Mouse (Mus musculus) cerebellum, postnatal 36 days (tissue): ENCODE measurements around the gene Uso1.

ENCODE experiments used
- DNase-seq, 2 experiments: peaks; one replicate each; pipeline ENCODE4 v3.0.0; 2021 to 2022; ENCODE audit warnings: mixed read lengths in 2 of 2

Uso1 gene

DNA sequence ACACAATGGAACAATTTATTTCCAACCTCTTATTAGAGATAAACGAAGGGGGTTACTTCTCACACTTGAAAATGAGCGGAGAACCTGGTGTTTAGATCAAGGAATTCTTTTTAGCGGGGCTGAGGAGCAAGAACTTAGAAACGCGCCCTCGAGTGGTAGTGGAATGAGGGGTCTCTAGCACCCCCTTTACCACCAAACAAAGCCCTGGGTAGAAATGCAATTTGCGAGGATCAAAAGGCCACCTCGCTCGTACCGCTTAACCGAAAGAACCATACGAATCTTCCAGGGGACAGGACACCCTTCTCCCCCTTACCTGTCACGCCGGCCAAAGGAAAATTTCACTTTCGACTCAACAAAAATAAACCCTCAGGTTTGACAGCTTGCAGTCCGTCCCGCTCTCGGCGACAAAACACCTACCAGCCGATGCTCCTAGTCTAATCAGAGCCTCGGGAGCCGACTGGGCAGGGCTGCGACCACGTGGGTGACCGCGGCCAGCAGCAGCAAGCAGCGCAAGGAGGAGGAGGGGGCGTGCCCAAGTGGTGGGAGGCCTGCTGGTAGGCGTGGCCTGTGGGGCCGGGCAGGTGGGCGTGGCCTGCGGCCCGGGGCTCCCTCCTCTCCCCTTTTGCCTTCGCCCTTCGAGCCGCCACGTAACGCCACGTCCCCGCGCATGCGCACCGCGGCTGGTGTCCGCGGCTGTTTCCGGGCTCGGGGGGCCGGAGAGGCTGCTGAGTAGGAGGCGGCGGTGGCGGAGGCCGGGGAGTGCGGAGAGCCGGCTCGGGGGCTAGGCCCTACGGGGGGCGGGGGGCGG, at the start of gene Uso1:
Gene Uso1, plus strand, starts transcription at position 700 of the 808 bp plus-strand sequence.
- DNase-seq, result peak; percentile 97 to 99

DNA sequence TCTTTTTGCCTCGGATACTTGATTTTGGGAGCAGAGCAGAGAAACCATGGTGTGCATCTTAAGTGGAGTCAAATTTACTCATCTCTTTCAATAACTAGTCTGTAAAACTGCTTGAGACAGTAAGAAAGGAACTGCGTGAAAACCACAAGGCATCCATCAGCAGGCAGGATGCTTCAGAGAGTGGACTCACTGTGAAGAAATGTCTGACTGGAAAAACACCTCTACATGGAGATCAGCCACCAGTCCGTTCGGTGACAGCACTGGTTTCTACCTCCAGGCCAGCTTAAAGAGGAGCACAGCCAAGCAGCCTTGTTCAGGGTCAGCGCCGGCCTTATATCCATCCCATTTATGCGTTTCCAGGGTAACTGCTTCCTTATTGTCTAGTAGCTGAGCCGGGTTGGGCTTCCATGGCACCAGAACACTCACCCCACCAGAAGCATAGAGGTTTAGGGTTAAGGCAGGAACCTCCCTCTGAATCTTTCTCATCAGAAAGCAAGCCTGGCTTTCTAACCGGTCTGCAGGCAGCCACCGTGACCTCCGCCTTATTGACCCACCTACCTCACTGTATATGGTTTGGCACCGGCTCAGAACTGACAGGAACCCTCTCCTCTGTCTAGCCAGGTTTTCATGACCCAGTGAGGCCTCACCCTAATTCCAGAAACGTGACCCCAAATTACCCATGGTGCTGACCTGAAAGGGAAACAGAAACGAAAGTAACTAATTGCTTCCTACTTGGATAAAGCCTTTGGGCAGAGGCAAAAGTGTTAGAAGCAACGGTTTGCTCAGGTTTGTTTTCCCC, 44.3 kb upstream of the Uso1 start:
- DNase-seq, result no peak

DNA sequence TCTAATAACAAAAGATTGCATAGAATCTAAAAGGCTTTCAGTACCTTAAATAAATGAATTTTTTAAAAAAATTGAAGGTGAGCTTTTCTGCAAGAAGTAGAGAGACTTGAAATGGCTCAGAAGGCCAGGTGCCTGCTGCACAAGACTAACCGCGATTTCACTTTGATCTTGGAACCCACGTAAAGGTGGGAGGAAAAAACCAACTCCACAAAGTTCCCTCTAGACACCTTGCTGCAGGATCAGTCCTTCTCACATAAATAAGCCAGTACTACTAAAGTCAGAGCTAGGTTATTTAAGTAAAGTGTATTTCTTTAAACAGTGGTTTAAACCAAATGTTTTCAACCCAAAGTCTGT, 43.7 kb upstream of the Uso1 start:
- DNase-seq, result no peak

DNA sequence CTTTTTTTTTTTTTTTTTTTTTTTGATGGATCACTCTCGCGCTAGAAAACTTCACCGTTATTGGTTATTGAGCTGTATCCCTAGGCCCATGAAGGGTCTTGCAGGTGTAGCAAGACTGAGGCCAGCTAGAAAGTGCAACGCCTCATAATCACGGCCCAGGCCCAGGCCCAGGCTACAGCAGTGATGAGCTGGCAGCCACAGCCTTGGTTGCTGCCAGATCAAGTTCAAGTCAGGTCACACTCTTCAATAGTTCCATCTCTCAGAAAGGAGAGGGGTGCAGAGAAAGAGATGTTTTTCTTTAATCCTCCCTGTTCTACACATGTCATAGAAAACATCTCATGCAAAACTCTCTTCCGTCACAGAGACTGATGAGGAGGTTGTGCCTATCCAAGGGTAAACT, 41.0 kb upstream of the Uso1 start:
- no peak for DNase-seq

DNA sequence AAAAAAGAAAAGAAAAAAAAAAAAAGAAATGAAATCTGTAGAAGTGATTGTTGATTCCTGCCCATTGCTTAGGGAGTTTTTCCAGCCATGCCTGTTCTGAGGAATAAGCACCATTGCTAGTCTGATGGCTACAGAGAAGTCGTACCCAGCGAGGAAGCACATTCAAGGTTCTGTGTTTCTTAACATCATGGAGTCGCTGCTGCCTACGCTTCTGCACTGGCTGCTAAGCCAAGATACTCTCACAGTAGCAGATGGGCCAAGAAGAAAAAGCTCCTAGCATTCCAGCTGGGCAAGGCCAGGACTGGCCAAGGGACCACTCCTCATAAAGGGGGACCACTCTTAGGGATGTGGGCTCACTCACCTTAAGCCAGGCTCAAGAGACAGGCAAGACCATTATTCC, 40.0 kb upstream of the Uso1 start:
- no peak for DNase-seq

DNA sequence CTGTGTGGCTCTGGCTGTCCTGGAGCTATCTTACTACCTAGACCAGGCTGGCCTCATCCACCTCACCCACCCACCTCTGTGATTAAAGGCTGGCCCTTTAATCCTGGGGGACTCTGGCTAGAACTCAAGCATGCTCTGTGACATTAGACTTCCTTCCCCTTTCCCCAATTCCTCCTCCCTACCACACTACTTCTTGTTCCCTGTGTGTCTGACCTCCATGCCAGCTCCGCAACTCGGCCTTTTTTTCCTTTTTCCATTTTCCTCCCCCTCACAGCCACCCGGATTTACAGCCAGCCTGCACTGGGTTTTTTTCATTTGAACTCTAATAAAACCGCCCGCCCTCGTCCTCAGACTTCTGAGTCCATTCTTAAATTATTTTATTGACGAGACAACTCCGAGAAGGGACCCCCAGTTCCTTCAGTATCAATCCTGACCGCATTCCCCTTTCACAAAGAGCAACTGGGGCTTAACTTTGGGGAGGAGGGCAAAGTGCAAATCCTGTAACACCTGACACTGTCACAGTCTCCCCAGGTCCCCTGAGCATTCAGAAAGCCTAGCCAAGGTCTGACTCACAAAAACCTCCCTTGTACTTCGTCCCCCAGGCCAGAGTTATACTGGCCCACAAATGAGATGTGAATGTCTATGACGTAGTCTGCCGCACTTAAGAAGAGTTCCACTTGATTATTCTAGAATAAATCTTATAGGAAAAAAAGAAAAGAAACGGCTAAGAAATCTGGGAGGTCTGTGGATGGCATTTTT, 39.2 kb upstream of the Uso1 start:
- no peak for DNase-seq

DNA sequence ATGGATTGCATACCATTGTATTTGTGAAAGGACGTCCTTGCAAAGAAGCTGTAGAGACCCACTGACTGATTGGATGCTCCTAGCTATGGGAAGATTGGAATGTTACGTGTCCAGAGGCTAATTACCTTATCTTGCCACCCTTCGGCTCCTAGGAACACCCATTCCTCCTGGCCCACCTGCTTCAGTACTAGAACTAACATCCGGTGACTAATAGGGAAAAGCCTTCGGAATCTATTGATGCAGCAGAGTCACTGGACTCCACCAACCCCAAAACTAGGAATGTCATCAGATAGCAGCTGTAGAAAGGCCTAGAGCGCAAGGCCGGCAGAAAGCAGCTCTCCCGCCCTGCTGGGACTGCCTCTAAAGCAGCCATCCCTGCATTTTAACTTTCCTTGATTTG, 36.1 kb upstream of the Uso1 start:
- DNase-seq, result no peak

DNA sequence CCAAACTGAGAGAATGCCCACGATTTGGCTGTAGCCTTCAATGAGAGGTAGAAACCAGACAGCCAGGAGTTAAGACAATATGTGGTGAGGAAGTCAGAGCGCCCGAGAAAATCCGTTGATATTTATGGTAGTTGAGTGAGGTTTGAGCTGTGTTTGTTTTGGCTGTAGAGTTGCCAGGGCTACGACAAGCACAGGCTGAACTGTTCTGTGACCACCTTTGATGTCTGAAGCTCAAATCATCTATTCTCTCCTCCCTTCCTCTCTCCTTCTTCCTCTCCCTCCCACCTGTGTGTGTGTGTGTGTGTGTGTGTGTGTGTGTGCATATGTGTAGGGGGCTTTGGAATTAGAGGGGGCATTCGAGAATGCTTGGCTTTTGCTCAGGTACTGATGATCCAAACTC, 34.7 kb upstream of the Uso1 start:
- DNase-seq, result no peak

DNA sequence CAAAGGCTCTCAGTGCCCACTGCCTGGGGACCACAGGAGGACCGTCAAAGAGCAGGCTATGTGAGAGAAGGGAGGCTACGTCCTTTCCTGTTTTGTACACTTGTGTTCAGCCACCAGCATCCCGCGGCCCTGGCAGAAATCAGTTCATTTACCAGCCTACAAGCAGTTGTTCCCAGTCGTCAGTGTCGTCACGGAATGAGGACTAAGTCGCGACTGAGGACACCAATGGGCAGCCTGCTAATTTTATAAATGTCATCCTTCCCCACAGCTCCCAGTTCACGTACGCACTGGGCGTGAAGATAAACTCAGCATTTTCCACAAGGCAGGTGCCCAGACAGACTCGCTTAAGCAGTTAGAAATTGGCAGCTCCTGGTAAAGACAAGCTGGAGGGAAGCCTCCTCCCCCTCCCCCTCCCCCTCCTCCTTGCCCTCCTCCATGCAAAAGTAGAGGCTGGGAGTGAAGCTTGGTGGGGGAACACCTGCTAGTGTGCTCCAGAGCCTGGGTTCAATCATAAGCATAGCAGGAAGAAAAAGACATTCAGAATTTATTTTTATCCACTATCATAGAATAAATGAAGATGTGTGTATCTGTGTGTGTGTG, 33.8 kb upstream of the Uso1 start:
- DNase-seq, result no peak

DNA sequence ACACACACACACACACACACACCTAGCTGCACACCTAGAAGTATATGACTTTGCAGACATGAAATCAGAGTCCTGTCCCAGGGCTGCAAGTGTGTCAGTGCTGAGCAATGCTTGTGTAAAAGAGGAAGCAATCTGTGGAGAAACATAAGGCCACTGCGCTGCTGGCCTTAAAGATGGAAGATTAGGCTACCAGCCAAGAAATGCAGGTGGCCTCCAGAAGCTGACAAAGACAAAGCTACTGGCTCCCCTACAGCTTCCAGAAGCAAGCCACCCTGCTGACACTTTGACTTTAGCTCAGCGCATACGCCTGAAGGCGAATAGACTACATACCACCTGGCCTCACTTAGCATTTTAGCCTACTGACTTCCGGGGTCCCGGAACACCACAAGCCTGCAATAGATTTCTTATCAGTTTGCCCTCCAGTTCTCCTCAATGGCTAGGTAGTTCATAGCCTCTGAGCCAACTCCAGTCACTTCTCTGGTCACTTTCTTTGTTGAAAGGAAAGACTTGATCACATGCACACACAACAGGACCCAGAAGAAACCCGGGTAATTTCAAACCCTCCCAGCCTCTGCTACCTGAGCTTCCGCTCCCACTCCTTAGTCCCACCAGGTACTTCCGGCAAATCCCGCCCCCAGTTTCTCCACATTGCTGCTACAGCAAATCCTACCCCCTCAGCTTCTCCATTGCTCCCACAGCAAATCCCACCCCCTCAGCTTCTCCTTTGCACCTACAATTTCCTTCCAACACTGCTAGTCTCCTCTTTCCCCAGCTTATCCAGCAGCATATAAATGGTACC, 31.2 kb upstream of the Uso1 start:
- peak; percentile 30 to 38 for DNase-seq

DNA sequence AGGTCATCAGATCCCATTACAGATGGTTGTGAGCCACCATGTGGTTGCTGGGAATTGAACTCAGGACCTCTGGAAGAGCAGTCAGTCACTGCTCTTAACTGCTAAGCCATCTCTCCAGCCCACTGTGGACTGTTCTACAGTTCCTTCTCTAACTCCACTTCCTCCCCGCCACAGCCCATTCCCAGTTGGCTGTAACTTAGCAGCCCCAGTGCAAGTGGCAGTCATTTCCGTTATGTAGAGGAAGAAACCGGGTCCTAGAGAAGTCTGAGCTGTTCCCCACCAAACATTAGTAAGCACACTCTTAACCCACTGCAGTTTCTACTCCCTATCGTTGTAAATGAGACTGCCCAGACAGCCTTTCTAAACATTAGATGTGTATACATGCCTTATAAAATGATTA, 30.5 kb upstream of the Uso1 start:
- no peak for DNase-seq

DNA sequence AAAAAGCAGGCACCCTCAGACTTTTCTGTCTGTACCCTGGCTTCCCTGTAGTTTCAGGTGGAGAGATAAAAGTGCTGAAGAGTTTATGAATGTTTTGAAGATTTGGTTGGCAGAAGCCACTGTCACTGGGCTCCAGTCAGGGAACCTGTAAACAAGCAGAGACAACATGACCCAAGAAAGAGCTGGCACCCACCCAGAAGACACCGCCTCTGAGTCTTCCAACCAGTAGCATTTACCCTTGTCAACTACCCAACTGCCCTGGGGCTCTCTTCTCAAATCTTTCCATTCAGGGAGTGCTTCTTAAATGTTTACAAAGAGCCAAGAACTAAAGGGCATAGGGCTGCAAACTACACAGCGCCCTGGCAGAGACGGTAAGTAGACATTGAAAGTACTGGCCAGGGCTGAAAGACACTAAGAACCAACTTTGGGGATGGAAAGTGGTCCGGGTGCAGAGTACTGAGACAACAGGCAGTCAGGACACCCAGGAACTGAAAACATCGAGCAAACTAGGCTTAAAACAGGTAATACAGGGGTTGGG, 26.9 kb upstream of the Uso1 start:
- DNase-seq, result no peak

DNA sequence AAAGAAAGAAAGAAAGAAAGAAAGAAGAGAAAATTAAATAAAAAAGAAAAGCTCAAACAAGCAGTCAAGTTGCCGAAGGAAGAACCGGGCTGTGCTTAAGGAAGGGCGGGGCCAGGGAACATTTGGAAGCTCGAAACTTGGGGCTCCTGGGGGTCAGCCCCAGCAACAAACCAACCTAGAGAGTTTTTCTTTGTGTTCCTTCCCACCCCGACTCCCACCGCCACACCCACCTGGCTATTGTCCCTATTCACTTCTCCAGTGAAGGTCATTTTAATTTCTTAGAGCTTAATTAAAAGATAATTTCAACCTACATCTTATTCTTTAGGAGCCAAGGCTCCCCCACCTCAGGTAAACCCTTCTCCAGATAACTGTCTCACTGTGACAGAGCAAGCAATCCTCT, 25.6 kb upstream of the Uso1 start:
- no peak for DNase-seq

DNA sequence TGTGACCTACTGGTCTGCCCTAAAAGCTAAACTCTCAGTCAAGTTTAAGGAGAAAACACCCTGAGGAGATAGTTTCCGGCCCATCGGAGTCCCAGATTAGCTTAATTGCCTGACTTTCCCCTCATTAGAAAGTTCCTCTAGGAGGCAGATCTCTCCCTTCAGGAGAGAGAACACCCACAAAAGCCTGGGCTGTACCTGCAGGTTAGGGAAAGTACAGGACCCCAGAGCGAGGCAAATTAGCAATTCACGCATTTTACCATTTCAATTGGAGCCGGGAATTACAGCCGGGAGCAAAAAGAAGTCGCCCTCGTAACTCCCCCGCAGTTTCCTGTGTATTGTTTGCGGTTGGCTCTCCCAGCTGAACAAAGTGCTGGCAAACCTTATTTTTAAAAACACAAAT, 25.2 kb upstream of the Uso1 start:
- no peak for DNase-seq

DNA sequence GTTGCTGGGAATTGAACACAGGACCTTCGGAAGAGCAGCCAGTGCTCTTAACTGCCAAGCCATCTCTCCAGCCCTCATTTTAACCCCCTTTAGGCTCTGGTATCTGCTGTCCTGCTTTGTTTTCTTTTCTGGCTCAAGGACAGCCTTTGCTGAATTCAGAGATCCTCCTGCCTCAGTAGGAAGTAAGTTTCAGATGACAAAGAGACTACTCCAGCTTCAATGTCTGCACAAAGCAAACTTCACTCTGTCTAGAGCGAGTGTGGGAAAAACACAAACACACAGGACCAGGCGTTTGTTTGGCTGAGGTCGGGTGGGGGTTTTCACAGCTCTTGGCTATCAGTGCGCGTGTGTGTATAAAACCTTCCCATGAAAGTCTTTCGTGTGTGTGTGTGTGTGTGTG, 24.3 kb upstream of the Uso1 start:
- no peak for DNase-seq

DNA sequence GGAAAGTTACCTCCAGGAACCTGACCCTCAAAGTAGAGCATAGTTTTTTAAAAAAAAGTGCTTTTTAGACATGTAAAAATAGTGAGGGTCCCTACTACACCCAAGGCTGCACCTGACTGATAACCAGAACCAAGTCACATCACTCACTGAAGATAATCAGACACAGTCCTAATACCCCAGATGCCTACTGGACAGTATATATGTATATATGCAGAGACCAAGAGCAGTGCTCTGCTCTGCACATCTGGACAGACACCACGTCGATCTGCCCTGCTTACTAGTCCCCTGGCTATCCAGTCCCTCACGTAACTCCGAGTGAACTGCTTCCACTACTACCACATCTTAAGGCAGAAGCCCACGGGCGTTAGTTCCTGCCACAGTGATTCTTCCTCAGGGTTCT, 23.5 kb upstream of the Uso1 start:
- no peak for DNase-seq

DNA sequence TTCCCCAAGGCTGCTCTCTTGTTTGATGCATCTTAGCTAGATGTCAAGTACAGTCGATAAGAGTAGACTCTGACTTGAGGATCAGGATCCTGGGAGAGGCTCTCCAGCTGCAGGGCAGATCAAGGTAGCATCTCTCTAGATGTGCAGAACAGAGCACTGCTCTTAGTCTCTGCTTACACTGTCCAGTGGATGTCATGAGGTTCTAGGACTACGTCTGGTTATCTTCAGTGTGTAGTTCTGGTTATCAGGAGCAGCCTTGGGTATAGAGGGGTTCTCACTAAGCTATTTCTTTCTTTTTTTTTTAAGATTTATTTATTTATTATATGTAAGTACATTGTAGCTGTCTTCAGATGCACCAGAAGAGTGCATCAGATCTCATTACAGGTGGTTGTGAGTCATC, 22.8 kb upstream of the Uso1 start:
- no peak for DNase-seq

DNA sequence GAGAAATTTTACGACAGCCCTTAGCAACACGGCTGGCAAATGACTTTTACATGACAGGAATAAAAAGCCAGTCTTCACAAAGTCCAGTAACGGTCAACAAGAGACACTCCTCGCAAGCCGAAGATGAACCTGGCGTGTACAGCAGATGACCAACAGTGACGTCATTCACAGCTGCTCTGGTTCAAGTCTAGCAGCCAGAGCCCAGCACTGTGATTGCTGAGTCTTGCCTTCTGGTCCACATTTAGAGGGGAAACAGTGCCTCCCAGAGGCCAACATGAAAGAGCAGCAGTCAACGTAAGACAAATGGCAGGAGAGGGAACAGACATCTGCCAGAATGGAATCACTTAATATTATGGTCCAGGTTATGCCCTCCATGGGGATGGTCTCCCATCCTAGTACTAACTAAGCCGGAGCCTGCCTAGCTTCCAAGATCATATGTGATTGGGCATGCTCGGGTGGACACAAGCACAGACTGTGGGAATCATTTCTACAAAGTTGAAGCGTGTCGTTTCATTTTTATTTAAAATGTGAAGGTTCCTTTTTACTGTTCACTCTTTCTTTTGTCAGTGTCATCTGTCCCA, 19.8 kb upstream of the Uso1 start:
- DNase-seq, result peak; percentile 62 to 77

DNA sequence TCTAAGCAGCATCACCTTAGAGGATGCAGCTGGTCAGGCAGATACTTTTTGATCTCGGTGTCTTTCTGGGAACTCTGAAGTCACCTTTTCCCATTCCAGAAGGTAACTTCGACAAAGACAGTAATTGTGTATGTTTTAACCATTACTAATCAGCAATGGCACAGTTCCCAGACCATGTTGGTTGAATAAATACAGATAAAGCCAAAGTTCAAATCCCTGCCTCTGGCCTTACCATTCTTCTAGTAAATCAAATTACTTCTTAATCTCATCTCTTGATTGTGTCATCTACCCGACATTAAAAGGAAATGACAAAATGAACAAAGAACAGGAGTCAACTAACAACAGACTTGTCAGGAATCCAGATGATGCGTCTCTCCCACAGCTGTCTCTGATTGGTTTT, 16.1 kb upstream of the Uso1 start:
- DNase-seq, result no peak

DNA sequence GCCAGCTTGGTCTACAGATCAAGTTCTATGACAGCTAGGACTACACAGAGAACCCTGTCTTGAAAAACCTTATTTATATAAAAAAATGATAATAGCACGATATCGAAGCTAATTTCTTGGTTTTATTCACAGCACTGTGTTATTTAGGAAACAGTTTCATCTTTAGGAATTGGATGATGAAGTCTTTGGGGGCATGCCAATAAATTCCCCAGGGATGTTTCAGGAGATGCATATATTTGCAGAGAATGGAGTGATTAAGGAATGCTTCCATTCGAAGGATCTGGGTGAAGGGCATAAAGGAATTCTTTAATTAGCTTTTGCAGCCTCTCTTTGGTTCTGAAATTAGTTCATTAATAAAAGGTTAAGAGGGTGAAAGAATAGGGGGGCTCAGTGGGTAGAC, 12.3 kb upstream of the Uso1 start:
- DNase-seq, result no peak

DNA sequence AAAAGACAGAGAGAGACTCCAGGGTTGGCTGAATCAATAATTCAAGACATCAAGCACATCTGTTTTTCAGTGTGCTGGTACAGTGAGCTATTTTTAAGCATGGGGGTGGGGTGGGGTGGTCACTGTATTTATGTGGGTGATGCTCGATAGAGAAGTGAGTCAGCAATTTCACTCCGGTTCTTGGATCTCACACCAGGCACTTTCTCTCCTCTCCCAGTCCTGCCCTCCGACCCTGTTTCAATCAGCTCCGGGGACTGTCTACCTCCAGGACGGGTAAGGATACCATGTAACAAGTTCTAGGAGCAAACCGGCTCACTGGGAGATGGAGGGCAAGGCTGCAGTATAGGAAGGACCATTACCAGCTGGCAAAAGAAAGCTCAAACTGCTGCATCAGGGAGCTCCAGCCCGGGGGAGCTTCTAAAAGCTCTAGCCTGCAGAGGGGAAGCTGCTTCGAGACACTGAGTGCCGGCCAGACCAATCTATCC, 10.6 kb upstream of the Uso1 start:
- no peak for DNase-seq

DNA sequence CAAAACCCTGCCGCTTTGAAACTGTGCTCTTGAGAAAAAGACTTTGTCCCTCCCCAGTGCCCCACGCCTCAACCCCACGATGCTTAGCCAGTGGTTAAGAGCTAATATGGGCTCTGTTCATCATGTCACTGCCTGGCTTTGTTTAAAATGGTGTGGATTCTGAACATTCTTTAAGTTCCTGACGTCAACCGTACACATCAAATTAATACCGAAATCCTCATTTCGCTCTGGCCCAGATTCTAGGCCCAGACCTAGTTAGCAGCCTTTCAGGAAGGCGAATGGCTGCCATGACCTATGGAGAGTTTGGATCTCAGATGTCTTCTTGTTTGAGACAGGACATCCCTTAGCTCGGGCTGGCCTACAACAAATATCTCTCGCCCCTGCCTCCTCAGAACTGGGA, 10.0 kb upstream of the Uso1 start:
- DNase-seq, result no peak
